ENCODE assay signal across 8 mouse cellular contexts in the genomic region with DNA sequence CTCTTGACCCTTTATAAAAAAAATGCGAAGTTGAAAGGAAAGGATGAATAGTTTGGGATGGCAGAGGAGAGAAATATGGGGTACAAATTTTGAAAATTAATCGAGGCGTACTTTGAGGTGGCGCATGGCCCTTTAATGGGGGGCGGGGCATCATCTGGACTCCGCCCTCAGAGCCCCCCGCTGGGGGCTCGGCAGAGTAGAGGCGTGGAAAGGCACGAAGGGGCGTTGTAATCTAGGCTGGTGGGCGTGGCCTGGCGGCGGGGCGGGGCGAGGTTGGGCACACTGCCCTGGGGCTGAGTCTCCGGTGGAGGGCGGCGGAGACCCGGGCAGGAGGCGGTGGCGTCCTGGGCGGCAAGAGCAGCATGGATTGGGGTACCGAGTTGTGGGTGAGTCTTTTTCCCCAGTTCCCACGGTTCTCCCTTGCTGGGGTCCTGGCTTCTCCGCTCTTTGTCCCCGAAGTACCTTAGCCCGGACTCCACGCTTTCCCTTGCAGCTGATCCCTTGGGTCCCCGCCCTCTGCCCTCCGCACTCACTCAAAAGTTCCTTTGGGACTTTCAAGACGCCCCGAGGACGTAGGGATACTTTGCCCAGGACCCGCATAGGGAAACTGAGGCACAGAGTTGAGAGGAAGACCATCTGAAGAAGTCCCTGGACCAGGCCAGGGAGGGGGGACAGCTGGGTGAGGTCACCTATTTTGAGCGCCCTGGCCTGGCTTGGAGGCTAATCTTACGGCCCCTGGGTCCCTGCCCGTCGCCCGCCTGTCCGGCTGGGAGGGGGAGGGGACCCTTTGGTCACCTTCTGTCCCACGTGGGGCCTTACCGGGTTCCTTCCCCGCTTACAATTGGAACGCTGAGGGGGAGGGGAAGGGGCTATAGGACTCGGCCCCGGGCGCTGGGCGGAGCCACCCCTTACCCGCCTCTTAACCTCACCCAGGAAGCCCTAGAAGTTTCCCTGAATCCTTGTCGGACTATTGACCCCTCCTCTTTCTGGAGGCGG. TPM values are rescaled to one million over a fixed set of nuclear protein-coding genes. Genes with fewer than 3 reads are reported as not detected.
DNase-seq lines count a peak whose midpoint lies in the region; ATAC-seq and TF ChIP-seq lines count a peak whose summit lies in the region.

A gene (plus strand): TSS at position 270 of the 996 bp plus-strand sequence.

- peak; percentile 100 for DNase-seq in B cell, adult 2 months
- peak; percentile 80 for DNase-seq in midbrain, postnatal 0 days (ENCODE audit: low spot score)
- peak; percentile 92 to 97 for DNase-seq in spleen, postnatal 10 days (ENCODE audit: low spot score in 2 of 2)

- no peaks in the 10 kb centered on the region for H3K27me3 ChIP-seq in heart, embryonic 11.5 days (ENCODE audit: control insufficient read depth, insufficient read depth, low read length)
- H3K27me3 ChIP-seq in kidney, embryonic 15.5 days, result no peaks in the 10 kb centered on the region
- H3K27me3 ChIP-seq in limb, embryonic 15.5 days, result no peaks in the 10 kb centered on the region
- H3K27me3 ChIP-seq in midbrain, postnatal 0 days (ENCODE audit: insufficient read depth, low read length), result peaks cover 8% of the 10 kb centered on the region; the same call in 1 of the 2 replicates

- H3K36me3 ChIP-seq in heart, embryonic 11.5 days (ENCODE audit: control insufficient read depth, insufficient read depth, low read length), result peaks cover 12% of the 10 kb centered on the region
- H3K36me3 ChIP-seq in kidney, embryonic 15.5 days, result peaks cover 24% of the 10 kb centered on the region
- H3K36me3 ChIP-seq in limb, embryonic 15.5 days, result peaks cover 18% of the 10 kb centered on the region
- H3K36me3 ChIP-seq in midbrain, postnatal 0 days (ENCODE audit: insufficient read depth, low read length), result no peaks in the 10 kb centered on the region

- peak within 1 kb of the TSS; percentile 64 for H3K27ac ChIP-seq in bone marrow macrophage, adult 2 months (ENCODE audit: insufficient read depth, low read depth, low read length)
- peak within 1 kb of the TSS; percentile 89 for H3K27ac ChIP-seq in heart, embryonic 11.5 days (ENCODE audit: low read depth, low read length)
- peak within 1 kb of the TSS; percentile 94 for H3K27ac ChIP-seq in kidney, embryonic 15.5 days
- peak within 1 kb of the TSS; percentile 93 for H3K27ac ChIP-seq in limb, embryonic 15.5 days
- H3K27ac ChIP-seq in midbrain, postnatal 0 days (ENCODE audit: low read depth, low read length), result peak within 1 kb of the TSS; percentile 63

- peak within 1 kb of the TSS; percentile 96 for H3K4me3 ChIP-seq in bone marrow macrophage, adult 2 months (ENCODE audit: insufficient read depth, low read length)
- peak within 1 kb of the TSS; percentile 81 for H3K4me3 ChIP-seq in heart, embryonic 11.5 days (ENCODE audit: low read depth, low read length)
- peak within 1 kb of the TSS; percentile 74 for H3K4me3 ChIP-seq in kidney, embryonic 15.5 days (replicated peaks)
- H3K4me3 ChIP-seq in limb, embryonic 15.5 days, result peak within 1 kb of the TSS; percentile 80
- peak within 1 kb of the TSS; percentile 47 for H3K4me3 ChIP-seq in midbrain, postnatal 0 days (ENCODE audit: low read depth, low read length)

- ATAC-seq in erythroblast, adult 5-6 weeks (replicated peaks; ENCODE audit: low FRiP score, poor library complexity, severe bottlenecking), result peak; percentile 43
- peak; percentile 66 for ATAC-seq in heart, embryonic 11.5 days (replicated peaks; ENCODE audit: insufficient number of reproducible peaks, low FRiP score, low TSS enrichment)
- ATAC-seq in kidney, embryonic 15.5 days (replicated peaks; ENCODE audit: low FRiP score), result peak; percentile 23
- ATAC-seq in limb, embryonic 15.5 days (ENCODE audit: insufficient number of reproducible peaks, low FRiP score, low TSS enrichment, low read depth), result peak; percentile 31
- no peak for ATAC-seq in midbrain, postnatal 0 days (ENCODE audit: low FRiP score)

- H3K9ac ChIP-seq in heart, embryonic 11.5 days (ENCODE audit: low read depth, low read length), result peak within 1 kb of the TSS; percentile 85
- peak within 1 kb of the TSS; percentile 73 for H3K9ac ChIP-seq in kidney, embryonic 15.5 days
- peak within 1 kb of the TSS; percentile 65 for H3K9ac ChIP-seq in limb, embryonic 15.5 days
- H3K9ac ChIP-seq in midbrain, postnatal 0 days (replicated peaks; ENCODE audit: low read length, poor library complexity, severe bottlenecking), result peak within 1 kb of the TSS; percentile 48

- no peaks in the 10 kb centered on the region for H3K9me3 ChIP-seq in heart, embryonic 11.5 days (replicated peaks; ENCODE audit: control insufficient read depth, low read length)
- no peaks in the 10 kb centered on the region for H3K9me3 ChIP-seq in kidney, embryonic 15.5 days (replicated peaks)
- no peaks in the 10 kb centered on the region for H3K9me3 ChIP-seq in limb, embryonic 15.5 days
- H3K9me3 ChIP-seq in midbrain, postnatal 0 days (ENCODE audit: low read length), result no peaks in the 10 kb centered on the region

- peak within 1 kb of the TSS; percentile 94 for H3K4me2 ChIP-seq in heart, embryonic 11.5 days
- H3K4me2 ChIP-seq in kidney, embryonic 15.5 days, result peak within 1 kb of the TSS; percentile 94
- H3K4me2 ChIP-seq in limb, embryonic 15.5 days, result peak within 1 kb of the TSS; percentile 92
- H3K4me2 ChIP-seq in midbrain, postnatal 0 days (ENCODE audit: low read depth, low read length, poor library complexity, severe bottlenecking), result peak within 1 kb of the TSS; percentile 98

- 1% methylated on average over 52 of the region's 52 CpGs for WGBS in heart, embryonic 11.5 days (ENCODE audit: insufficient replicate concordance)
- WGBS in kidney, embryonic 15.5 days, result under 1% methylated on average over 50 of the region's 52 CpGs
- under 1% methylated on average over 52 of the region's 52 CpGs for WGBS in limb, embryonic 15.5 days
- under 1% methylated on average over 47 of the region's 52 CpGs for WGBS in midbrain, postnatal 0 days

- no peak for TF ChIP-seq POLR2A in bone marrow macrophage, adult 2 months (IDR thresholded peaks at IDR 0.05; ENCODE audit: borderline replicate concordance, low read depth, low read length)

- no peak for TF ChIP-seq CTCF in bone marrow macrophage, adult 2 months (IDR thresholded peaks at IDR 0.05; ENCODE audit: low read depth, low read length)
- peak; percentile 29; the same call in 1 of the 2 replicates for TF ChIP-seq CTCF in midbrain, postnatal 0 days (IDR thresholded peaks at IDR 0.05)

- peaks cover 15% of the 10 kb centered on the region for H3K4me1 ChIP-seq in bone marrow macrophage, adult 2 months (ENCODE audit: control insufficient read depth, insufficient read depth, low read length)
- peaks cover 10% of the 10 kb centered on the region for H3K4me1 ChIP-seq in heart, embryonic 11.5 days (ENCODE audit: control insufficient read depth, insufficient read depth, low read length)
- peaks cover 36% of the 10 kb centered on the region for H3K4me1 ChIP-seq in kidney, embryonic 15.5 days
- peaks cover 32% of the 10 kb centered on the region for H3K4me1 ChIP-seq in limb, embryonic 15.5 days
- peaks cover 14% of the 10 kb centered on the region; the same call in 1 of the 2 replicates for H3K4me1 ChIP-seq in midbrain, postnatal 0 days (ENCODE audit: insufficient read depth, low read length)

RNA-seq across cellular contexts. Expression of the gene that starts here (rescaled TPM):
- polyA plus RNA-seq in bone marrow macrophage, adult 2 months (2012; ENCODE audit: insufficient read depth, insufficient read length, missing spikeins), result 24.6 and 26.6 TPM in 2 replicates
- 0.42 and 3.1 TPM in 2 replicates for total RNA-seq in erythroblast, adult 5-6 weeks (2015; ENCODE audit: low replicate concordance)
- 1.8 and 5.5 TPM in 2 replicates for total RNA-seq in erythroblast, adult 5-6 weeks (2017; ENCODE audit: low replicate concordance)
- 35.1 and 36.9 TPM in 2 replicates for polyA plus RNA-seq in heart, embryonic 11.5 days (2014; fragmentation: Nextera tagmentation; extraction: Ambion mirVana)
- 44.5 and 47.5 TPM in 2 replicates for polyA plus RNA-seq in kidney, embryonic 15.5 days (2015; fragmentation: Nextera tagmentation; extraction: Ambion mirVana)
- 40.6 and 44.5 TPM in 2 replicates for polyA plus RNA-seq in limb, embryonic 15.5 days (2015; fragmentation: Nextera tagmentation; extraction: Ambion mirVana)
- total RNA-seq in midbrain, postnatal 0 days (2014; rRNA removed), result 3.8 and 5.5 TPM in 2 replicates
- 5.4 and 5.5 TPM in 2 replicates for polyA plus RNA-seq in midbrain, postnatal 0 days (2015; fragmentation: Nextera tagmentation; extraction: Ambion mirVana)
